Mouse (Mus musculus) WW6 (cell line): Measurements from ENCODE around the gene Abhd13.

Source experiments
- DNase-seq: peaks from one replicate; pipeline ENCODE4 v3.0.0-alpha.2; 2013; ENCODE audit warnings: low read depth, low spot score

The Abhd13 gene

GRCm38 (mm10) chr8:9977573-9978314 is at the start of gene Abhd13, which contains the start of gene Lig4:
TSS of gene Abhd13 (plus strand) at chr8:9977707.
TSS of gene Lig4 (minus strand) at chr8:9977686.
- DNase-seq: peak; percentile 94

- no peak for DNase-seq
Observed at GRCm38 (mm10) chr8:9929746-9930445, 47.6 kb upstream of the Abhd13 start.

GRCm38 (mm10) chr8:9932711-9933110 is 44.8 kb upstream of the Abhd13 start:
- DNase-seq: no peak

GRCm38 (mm10) chr8:9934891-9935565 is 42.5 kb upstream of the Abhd13 start:
- DNase-seq: peak; percentile 39

- DNase-seq: no peak
Observed at GRCm38 (mm10) chr8:9935574-9935973, 41.9 kb upstream of the Abhd13 start.

GRCm38 (mm10) chr8:9949134-9949890 is 28.2 kb upstream of the Abhd13 start:
- no peak for DNase-seq

- no peak for DNase-seq
Observed at GRCm38 (mm10) chr8:9958338-9958737, 19.2 kb upstream of the Abhd13 start.

GRCm38 (mm10) chr8:9959919-9960318 is 17.6 kb upstream of the Abhd13 start:
- no peak for DNase-seq

- no peak for DNase-seq
Observed at GRCm38 (mm10) chr8:9971866-9972265, 5.6 kb upstream of the Abhd13 start.

GRCm38 (mm10) chr8:9975276-9975675 is 2.2 kb upstream of the Abhd13 start:
- no peak for DNase-seq

- peak; percentile 95 for DNase-seq
Observed at GRCm38 (mm10) chr8:9975898-9976611, 1.5 kb upstream of the Abhd13 start.

GRCm38 (mm10) chr8:9977016-9977415 is 491 bp upstream of the Abhd13 start:
- DNase-seq: no peak

GRCm38 (mm10) chr8:9978475-9979230 is 1.1 kb downstream of the Abhd13 start:
- no peak for DNase-seq

- no peak for DNase-seq
Observed at GRCm38 (mm10) chr8:9979746-9980145, 2.2 kb downstream of the Abhd13 start.

- no peak for DNase-seq
Observed at GRCm38 (mm10) chr8:9980188-9980587, 2.7 kb downstream of the Abhd13 start.

GRCm38 (mm10) chr8:10004115-10004514 is 26.6 kb downstream of the Abhd13 start:
- no peak for DNase-seq

- DNase-seq: no peak
Observed at GRCm38 (mm10) chr8:10006156-10006985, 28.9 kb downstream of the Abhd13 start, which contains the start of gene Tnfsf13b. TSS of gene Tnfsf13b (plus strand) at chr8:10006467.

GRCm38 (mm10) chr8:10006986-10007659 is 29.6 kb downstream of the Abhd13 start:
- peak; percentile 58 for DNase-seq

GRCm38 (mm10) chr8:10007660-10008028 is 30.1 kb downstream of the Abhd13 start:
- DNase-seq: no peak
